Mouse (Mus musculus) embryonic facial prominence, embryonic 10.5 days (tissue): Measurements from ENCODE around the gene Ldah. TPM values are rescaled to one million over a fixed set of nuclear protein-coding genes. Genes with fewer than 3 reads are reported as not detected.

Experiments used
- DNase-seq: peaks from one replicate; pipeline ENCODE4 v3.0.0-alpha.2; 2017; ENCODE audit warnings: low spot score
- H3K27ac ChIP-seq: fragments of 300-500 bp; sonication (generic); replicated peaks from 2 replicates; pipeline ENCODE4 v1.5.1; 2016; ENCODE audit warnings: mild to moderate bottlenecking
- H3K27me3 ChIP-seq: fragments of 300-500 bp; sonication (generic); replicated peaks from 2 replicates; pipeline ENCODE4 v1.6.1; 2016; ENCODE audit warnings: low read depth, mild to moderate bottlenecking; ENCODE audit not compliant: poor library complexity, severe bottlenecking
- H3K36me3 ChIP-seq: fragments of 300-500 bp; sonication (generic); replicated peaks from 2 replicates; pipeline ENCODE4 v1.6.1; 2016; ENCODE audit warnings: mild to moderate bottlenecking, moderate library complexity
- H3K4me1 ChIP-seq: fragments of 300-500 bp; sonication (generic); 2 replicates; pipeline ENCODE4 v1.6.1; 2016
- H3K4me3 ChIP-seq: fragments of 300-500 bp; sonication (generic); 2 replicates; pipeline ENCODE4 v1.5.1; 2016; ENCODE audit warnings: mild to moderate bottlenecking, moderate library complexity
- H3K9me3 ChIP-seq: fragments of 300-500 bp; sonication (generic); 2 replicates; pipeline ENCODE4 v1.6.1; 2016; ENCODE audit warnings: mild to moderate bottlenecking
- WGBS: fragments of 180-500 bp; shearing (Covaris S2); methylation state at CpG from one replicate; pipeline ENCODE4 v1.1.7; 2016; 5-methylcytosine and 5-hydroxymethylcytosine counted together
- polyA plus RNA-seq: library from polyadenylated mRNA; unstranded; fragments of >200 nt; fragmentation: Nextera tagmentation; extraction: Ambion mirVana; gene quantifications from 2 replicates; pipeline ENCODE4 v1.2.1, GENCODE M21; 2016

Gene Ldah
- polyA plus RNA-seq, 1 experiment from 2014 or later, result 69.5 TPM

GRCm38 (mm10) chr12:8301841-8302431 is 94.0 kb downstream of the Ldah start, which contains the start of gene Gdf7:
TSS of gene Gdf7 (minus strand) at chr12:8301954.
- Histone ChIP-seq H3K36me3 (no peaks in the 10 kb centered on the region), H3K27ac (peak within 1 kb of the TSS; percentile 48), H3K27me3 (peaks cover 96% of the 10 kb centered on the region), H3K4me1 (peaks cover 55% of the 10 kb centered on the region), H3K4me3 (peak within 1 kb of the TSS; percentile 60), H3K9me3 (no peaks in the 10 kb centered on the region)
- DNase-seq, result peak; percentile 68
- WGBS, result under 1% methylated on average over 53 of the region's 53 CpGs

- DNase-seq, result no peak
- no peaks in the 10 kb centered on the region for H3K36me3 ChIP-seq
- no peak overlapping the region for H3K27ac ChIP-seq
- WGBS, result 35% methylated on average over 2 of the region's 2 CpGs
- peaks cover 33% of the 10 kb centered on the region for H3K4me1 ChIP-seq
- no peak overlapping the region for H3K4me3 ChIP-seq
- peaks cover 76% of the 10 kb centered on the region for H3K27me3 ChIP-seq
- no peaks in the 10 kb centered on the region for H3K9me3 ChIP-seq
These were observed 97.4 kb downstream of the Ldah start for GRCm38 (mm10) chr12:8305258-8305657.

GRCm38 (mm10) chr12:8306432-8306831 is 98.5 kb downstream of the Ldah start:
- no peak overlapping the region for H3K27ac ChIP-seq
- H3K27me3 ChIP-seq, result peaks cover 76% of the 10 kb centered on the region
- peaks cover 27% of the 10 kb centered on the region for H3K4me1 ChIP-seq
- H3K4me3 ChIP-seq, result no peak overlapping the region
- no peaks in the 10 kb centered on the region for H3K36me3 ChIP-seq
- no peaks in the 10 kb centered on the region for H3K9me3 ChIP-seq
- 6% methylated on average over 5 of the region's 5 CpGs for WGBS
- peak; percentile 77 for DNase-seq

- peaks cover 76% of the 10 kb centered on the region for H3K27me3 ChIP-seq
- no peak overlapping the region for H3K27ac ChIP-seq
- 60% methylated on average over 1 of the region's 1 CpGs for WGBS
- H3K4me3 ChIP-seq, result no peak overlapping the region
- no peak for DNase-seq
- H3K9me3 ChIP-seq, result no peaks in the 10 kb centered on the region
- no peaks in the 10 kb centered on the region for H3K36me3 ChIP-seq
- peaks cover 23% of the 10 kb centered on the region for H3K4me1 ChIP-seq
These were observed 99.0 kb downstream of the Ldah start for GRCm38 (mm10) chr12:8306910-8307309.

GRCm38 (mm10) chr12:8310992-8311391 is 103.1 kb downstream of the Ldah start:
- peaks cover 33% of the 10 kb centered on the region for H3K4me1 ChIP-seq
- no peak for DNase-seq
- H3K4me3 ChIP-seq, result no peak overlapping the region
- peaks cover 58% of the 10 kb centered on the region for H3K27me3 ChIP-seq
- H3K9me3 ChIP-seq, result no peaks in the 10 kb centered on the region
- no peak overlapping the region for H3K27ac ChIP-seq
- H3K36me3 ChIP-seq, result no peaks in the 10 kb centered on the region
- WGBS, result 40% methylated on average over 17 of the region's 17 CpGs

GRCm38 (mm10) chr12:8312266-8312665 is 104.4 kb downstream of the Ldah start:
- WGBS, result 80% methylated on average over 4 of the region's 4 CpGs
- H3K27me3 ChIP-seq, result peaks cover 52% of the 10 kb centered on the region
- DNase-seq, result no peak
- no peak overlapping the region for H3K4me3 ChIP-seq
- H3K36me3 ChIP-seq, result 0 out of 2 replicates have a peak, but pooled peaks cover 5% of the 10 kb centered on the region
- H3K27ac ChIP-seq, result no peak overlapping the region
- H3K9me3 ChIP-seq, result no peaks in the 10 kb centered on the region
- peaks cover 28% of the 10 kb centered on the region for H3K4me1 ChIP-seq

- peak; percentile 94 for DNase-seq
- under 1% methylated on average over 38 of the region's 38 CpGs for WGBS
- Histone ChIP-seq H3K4me3 (peak within 1 kb of the TSS; percentile 69), H3K27ac (peak within 1 kb of the TSS; percentile 81), H3K36me3 (peaks cover 14% of the 10 kb centered on the region), H3K27me3 (peaks cover 52% of the 10 kb centered on the region), H3K9me3 (no peaks in the 10 kb centered on the region), H3K4me1 (peaks cover 28% of the 10 kb centered on the region)
These were observed 105.4 kb downstream of the Ldah start, which contains the start of gene Hs1bp3 for GRCm38 (mm10) chr12:8313270-8313771. TSS of gene Hs1bp3 (plus strand) at chr12:8313432.

GRCm38 (mm10) chr12:8313773-8314172 is 105.9 kb downstream of the Ldah start:
- H3K4me1 ChIP-seq, result peaks cover 28% of the 10 kb centered on the region
- H3K27ac ChIP-seq, result peak overlapping the region; percentile 81
- H3K36me3 ChIP-seq, result peaks cover 19% of the 10 kb centered on the region
- H3K4me3 ChIP-seq, result peak overlapping the region; percentile 69
- H3K27me3 ChIP-seq, result peaks cover 52% of the 10 kb centered on the region
- 22% methylated on average over 12 of the region's 12 CpGs for WGBS
- H3K9me3 ChIP-seq, result no peaks in the 10 kb centered on the region
- no peak for DNase-seq

GRCm38 (mm10) chr12:8316541-8316940 is 108.6 kb downstream of the Ldah start:
- no peak overlapping the region for H3K4me3 ChIP-seq
- 94% methylated on average over 5 of the region's 5 CpGs for WGBS

GRCm38 (mm10) chr12:8320084-8320713 is 112.3 kb downstream of the Ldah start:
- Histone ChIP-seq H3K4me1 (peaks cover 11% of the 10 kb centered on the region), H3K36me3 (peaks cover 61% of the 10 kb centered on the region), H3K9me3 (no peaks in the 10 kb centered on the region), H3K4me3 (no peak overlapping the region), H3K27ac (no peak overlapping the region), H3K27me3 (no peaks in the 10 kb centered on the region)
- 49% methylated on average over 5 of the region's 5 CpGs for WGBS
- DNase-seq, result peak; percentile 85

More at GRCm38 (mm10) chr12:8316541-8316940, 108.6 kb downstream of the Ldah start:
- peaks cover 21% of the 10 kb centered on the region for H3K4me1 ChIP-seq
- H3K27ac ChIP-seq, result no peak overlapping the region
- H3K9me3 ChIP-seq, result no peaks in the 10 kb centered on the region
- peaks cover 26% of the 10 kb centered on the region for H3K27me3 ChIP-seq
- no peak for DNase-seq
- H3K36me3 ChIP-seq, result peaks cover 44% of the 10 kb centered on the region

- Histone ChIP-seq H3K36me3 (peaks cover 61% of the 10 kb centered on the region), H3K27ac (no peak overlapping the region), H3K9me3 (no peaks in the 10 kb centered on the region), H3K4me3 (no peak overlapping the region), H3K4me1 (peaks cover 8% of the 10 kb centered on the region), H3K27me3 (no peaks in the 10 kb centered on the region)
- WGBS, result 92% methylated on average over 10 of the region's 10 CpGs
- DNase-seq, result no peak
These were observed 113.6 kb downstream of the Ldah start for GRCm38 (mm10) chr12:8321506-8321905.

- Histone ChIP-seq H3K36me3 (peaks cover 51% of the 10 kb centered on the region), H3K27me3 (no peaks in the 10 kb centered on the region), H3K4me1 (peaks cover 18% of the 10 kb centered on the region), H3K4me3 (no peak overlapping the region), H3K27ac (no peak overlapping the region), H3K9me3 (no peaks in the 10 kb centered on the region)
- no peak for DNase-seq
- WGBS, result 91% methylated on average over 10 of the region's 10 CpGs
These were observed 116.2 kb downstream of the Ldah start for GRCm38 (mm10) chr12:8324086-8324485.
